Mouse (Mus musculus) midbrain, embryonic 10.5 days (tissue): ENCODE results near the gene Anapc13. TPM values are rescaled to one million over a fixed set of nuclear protein-coding genes. Genes with fewer than 3 reads are reported as not detected.

Experiments used
- DNase-seq: peaks from one replicate; pipeline ENCODE4 v3.0.0-alpha.2; 2017; ENCODE audit warnings: low spot score
- H3K27ac ChIP-seq: fragments of 300-500 bp; sonication (generic); replicated peaks from 2 replicates; pipeline ENCODE4 v1.5.1; 2016; ENCODE audit warnings: mild to moderate bottlenecking
- H3K27me3 ChIP-seq: fragments of 300-500 bp; sonication (generic); 2 replicates; pipeline ENCODE4 v1.6.1; 2016; ENCODE audit warnings: low read depth, mild to moderate bottlenecking; ENCODE audit not compliant: poor library complexity, severe bottlenecking
- H3K36me3 ChIP-seq: fragments of 300-500 bp; sonication (generic); 2 replicates; pipeline ENCODE4 v1.6.1; 2016; ENCODE audit warnings: mild to moderate bottlenecking, moderate library complexity
- H3K4me1 ChIP-seq: fragments of 300-500 bp; sonication (generic); 2 replicates; pipeline ENCODE4 v1.6.1; 2016
- H3K4me3 ChIP-seq: fragments of 300-500 bp; sonication (generic); 2 replicates; pipeline ENCODE4 v1.5.1; 2016; ENCODE audit warnings: mild to moderate bottlenecking, moderate library complexity
- H3K9me3 ChIP-seq: fragments of 300-500 bp; sonication (generic); replicated peaks from 2 replicates; pipeline ENCODE4 v1.6.1; 2016; ENCODE audit warnings: mild to moderate bottlenecking
- WGBS: fragments of 180-500 bp; shearing (Covaris S2); methylation state at CpG from one replicate; pipeline ENCODE4 v1.1.7; 2016; 5-methylcytosine and 5-hydroxymethylcytosine counted together
- polyA plus RNA-seq: library from polyadenylated mRNA; unstranded; fragments of >200 nt; fragmentation: Nextera tagmentation; extraction: Ambion mirVana; gene quantifications from 2 replicates; pipeline ENCODE4 v1.2.1, GENCODE M21; 2016

The Anapc13 gene
- polyA plus RNA-seq: 172 and 188 TPM in 2 replicates

DNA sequence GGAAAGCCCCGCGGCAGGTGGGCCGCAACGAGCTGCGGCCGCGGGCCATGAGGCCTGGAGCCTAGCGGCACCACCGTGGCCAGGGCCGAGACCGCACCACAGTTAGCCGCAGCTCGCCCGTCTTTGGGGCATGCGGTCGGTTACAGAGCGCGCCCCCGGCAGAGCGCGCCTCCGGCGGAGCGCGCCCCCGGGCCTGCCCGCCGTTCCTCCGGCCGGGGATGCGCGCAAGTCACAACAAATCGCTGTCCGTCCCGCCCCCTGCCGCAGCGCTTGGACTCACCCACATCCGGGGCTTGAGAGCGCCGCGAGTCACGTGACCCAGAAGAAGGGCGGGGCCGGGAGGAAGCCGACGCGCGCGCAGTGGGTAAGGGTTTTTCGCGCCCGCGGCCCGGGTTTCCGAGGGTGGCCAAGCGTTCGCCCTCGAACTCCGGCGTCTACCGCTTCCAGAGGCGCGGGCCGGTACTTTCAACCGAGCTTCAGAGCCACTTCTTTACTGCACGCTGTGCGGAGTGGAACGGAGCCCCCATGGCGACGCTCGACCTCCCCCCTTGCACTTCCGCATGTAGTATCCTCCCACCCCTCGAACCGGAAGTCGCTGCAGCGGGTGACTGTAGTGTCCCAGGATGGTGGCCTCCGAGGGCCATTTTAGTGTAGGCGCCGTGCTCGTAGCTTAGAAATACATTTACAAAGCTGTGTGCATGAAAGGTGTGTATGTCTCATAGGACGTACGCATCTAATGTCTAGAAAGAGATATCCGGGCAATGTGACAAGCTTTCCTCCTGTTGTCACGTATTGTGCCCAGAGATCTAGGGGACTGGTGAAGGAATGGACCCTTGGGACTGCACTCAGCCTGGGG lies at the start of gene Anapc13, which contains the start of gene Cep63:
Anapc13 (plus strand) TSS at position 314 of the 856 bp plus-strand sequence.
Cep63 (minus strand) TSS at position 552 of the 856 bp plus-strand sequence.
- Histone ChIP-seq H3K27me3 (no peaks in the 10 kb centered on the region), H3K4me1 (peaks cover 27% of the 10 kb centered on the region), H3K4me3 (peak within 1 kb of the TSS; percentile 86), H3K27ac (peak within 1 kb of the TSS; percentile 100), H3K36me3 (peaks cover 16% of the 10 kb centered on the region), H3K9me3 (no peaks in the 10 kb centered on the region)
- peak; percentile 98 for DNase-seq
- under 1% methylated on average over 73 of the region's 84 CpGs for WGBS

DNA sequence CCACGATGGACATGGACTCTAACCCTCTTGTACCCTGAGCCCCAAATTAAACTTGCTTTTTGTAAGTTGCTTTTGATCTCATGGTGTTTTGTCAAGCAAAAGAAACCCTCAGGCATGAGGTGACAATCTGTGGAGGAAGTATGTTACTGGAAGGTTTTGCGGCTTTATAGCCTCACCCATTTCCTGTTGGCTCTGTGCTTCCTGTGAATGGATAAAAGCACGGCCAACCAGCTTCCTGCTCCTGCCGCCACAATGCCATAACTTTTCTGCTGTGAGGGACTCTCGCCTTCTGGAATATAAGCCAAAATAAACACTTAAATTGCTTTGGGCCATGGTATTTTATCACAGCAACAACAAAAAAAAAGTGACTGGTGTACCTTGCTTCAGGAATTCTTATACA lies 48.6 kb upstream of the Anapc13 start:
- H3K4me1 ChIP-seq: peaks cover 13% of the 10 kb centered on the region
- H3K9me3 ChIP-seq: no peaks in the 10 kb centered on the region
- no peaks in the 10 kb centered on the region for H3K36me3 ChIP-seq
- no peak for DNase-seq
- no peak overlapping the region for H3K27ac ChIP-seq
- H3K4me3 ChIP-seq: no peak overlapping the region
- 85% methylated on average over 5 of the region's 5 CpGs for WGBS
- no peaks in the 10 kb centered on the region for H3K27me3 ChIP-seq

GRCm38 (mm10) chr9:102581921-102582469 lies 44.1 kb upstream of the Anapc13 start:
- 86% methylated on average over 12 of the region's 12 CpGs for WGBS
- H3K27ac ChIP-seq: no peak overlapping the region
- peaks cover 34% of the 10 kb centered on the region for H3K36me3 ChIP-seq
- H3K27me3 ChIP-seq: no peaks in the 10 kb centered on the region
- H3K9me3 ChIP-seq: no peaks in the 10 kb centered on the region
- no peak overlapping the region for H3K4me3 ChIP-seq
- no peak for DNase-seq
- H3K4me1 ChIP-seq: no peaks in the 10 kb centered on the region

GRCm38 (mm10) chr9:102587347-102587746 lies 38.7 kb upstream of the Anapc13 start:
- peaks cover 56% of the 10 kb centered on the region for H3K36me3 ChIP-seq

GRCm38 (mm10) chr9:102594667-102595393 lies 31.3 kb upstream of the Anapc13 start:
- Histone ChIP-seq H3K4me1 (peaks cover 18% of the 10 kb centered on the region), H3K27ac (peak overlapping the region; percentile 43; the same call in 1 of the 2 replicates), H3K4me3 (no peak overlapping the region), H3K9me3 (no peaks in the 10 kb centered on the region), H3K27me3 (no peaks in the 10 kb centered on the region), H3K36me3 (peaks cover 60% of the 10 kb centered on the region)
- DNase-seq: no peak
- WGBS: 47% methylated on average over 6 of the region's 6 CpGs

More at GRCm38 (mm10) chr9:102587347-102587746, 38.7 kb upstream of the Anapc13 start:
- WGBS: 89% methylated on average over 5 of the region's 5 CpGs
- no peak overlapping the region for H3K4me3 ChIP-seq
- no peak for DNase-seq
- H3K9me3 ChIP-seq: no peaks in the 10 kb centered on the region
- H3K27me3 ChIP-seq: no peaks in the 10 kb centered on the region
- no peak overlapping the region for H3K27ac ChIP-seq
- H3K4me1 ChIP-seq: no peaks in the 10 kb centered on the region

DNA sequence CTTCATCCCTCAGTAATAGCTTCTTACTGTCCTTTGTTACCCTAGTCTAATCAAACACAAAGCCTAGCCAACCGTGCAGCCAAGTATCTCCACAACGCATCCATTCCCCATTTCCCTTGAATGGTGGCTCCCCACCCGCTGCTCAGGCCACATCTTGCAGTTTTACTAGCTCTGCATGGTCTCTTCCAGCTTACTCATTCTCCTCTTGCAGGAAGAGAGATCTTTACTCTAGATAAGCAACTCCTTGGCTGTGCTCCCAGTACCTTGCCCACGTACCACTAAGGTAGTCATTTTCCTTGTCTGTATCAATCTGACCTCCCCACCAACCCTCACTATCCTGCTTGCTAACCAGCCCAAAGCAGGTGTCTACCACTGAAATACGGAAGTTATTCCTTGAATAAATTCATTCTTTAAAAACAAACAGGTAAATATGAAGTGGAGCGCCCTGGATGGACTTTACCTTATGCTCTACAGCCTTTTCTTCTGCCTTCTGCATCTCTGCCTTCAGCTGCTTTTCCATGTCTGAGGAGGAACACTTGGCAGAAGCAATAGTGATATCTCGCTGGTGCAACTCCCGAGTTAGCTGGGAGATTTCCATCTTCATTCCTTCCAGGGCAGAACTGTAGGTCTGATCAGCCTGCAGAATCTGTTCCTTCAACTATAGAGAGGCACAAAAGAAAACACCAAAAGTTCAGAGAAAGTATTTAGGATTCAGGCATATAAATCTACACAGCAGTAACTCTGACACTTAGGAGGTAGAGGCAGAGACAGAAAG lies 30.2 kb upstream of the Anapc13 start:
- WGBS: 75% methylated on average over 8 of the region's 8 CpGs
- peaks cover 60% of the 10 kb centered on the region for H3K36me3 ChIP-seq
- H3K4me1 ChIP-seq: peaks cover 18% of the 10 kb centered on the region
- H3K9me3 ChIP-seq: no peaks in the 10 kb centered on the region
- H3K27me3 ChIP-seq: no peaks in the 10 kb centered on the region
- H3K4me3 ChIP-seq: no peak overlapping the region
- no peak overlapping the region for H3K27ac ChIP-seq
- DNase-seq: no peak

DNA sequence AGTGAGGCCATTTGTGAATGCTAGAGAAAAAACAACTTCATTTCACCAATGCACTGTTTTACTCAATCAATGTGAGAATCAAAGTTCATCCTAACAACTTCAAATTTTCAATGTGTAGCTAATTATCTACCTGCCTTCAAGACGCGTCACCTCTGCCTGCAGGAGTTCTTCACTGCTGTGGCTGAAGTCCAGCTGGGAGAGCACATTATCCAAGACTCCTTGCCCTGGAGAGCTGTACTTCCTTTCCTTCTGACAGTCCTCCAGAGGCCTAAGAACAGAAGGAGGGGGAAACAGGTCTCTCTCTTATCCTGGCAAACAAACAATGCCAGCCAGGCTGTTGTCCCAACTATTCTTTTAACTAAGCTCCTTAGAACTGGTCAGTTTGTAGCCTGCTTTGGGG lies 24.9 kb upstream of the Anapc13 start:
- Histone ChIP-seq H3K36me3 (peaks cover 46% of the 10 kb centered on the region), H3K27ac (no peak overlapping the region), H3K4me1 (no peaks in the 10 kb centered on the region), H3K4me3 (no peak overlapping the region), H3K9me3 (no peaks in the 10 kb centered on the region), H3K27me3 (no peaks in the 10 kb centered on the region)
- 88% methylated on average over 2 of the region's 2 CpGs for WGBS
- DNase-seq: no peak

DNA sequence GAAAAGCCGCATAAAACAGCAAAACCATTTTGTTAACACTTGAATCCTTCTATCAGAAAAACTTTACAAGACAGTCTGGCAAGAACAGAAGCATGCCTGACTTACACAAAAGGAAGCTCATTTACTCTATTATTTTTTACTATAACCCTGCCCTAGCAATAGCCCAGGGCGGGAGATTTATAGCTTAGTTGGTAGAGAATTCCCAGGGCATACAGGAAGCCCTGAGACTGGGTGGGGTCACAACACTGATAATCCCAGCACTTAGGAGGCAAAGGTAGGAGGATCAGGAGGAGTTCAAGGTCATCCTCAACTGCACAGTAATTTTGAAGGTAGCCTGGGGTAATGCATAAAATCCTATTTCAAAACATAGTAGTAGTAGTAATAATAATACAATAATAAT lies 24.4 kb upstream of the Anapc13 start:
- H3K27ac ChIP-seq: no peak overlapping the region
- no peaks in the 10 kb centered on the region for H3K9me3 ChIP-seq
- peaks cover 45% of the 10 kb centered on the region for H3K36me3 ChIP-seq
- DNase-seq: no peak
- no peaks in the 10 kb centered on the region for H3K27me3 ChIP-seq
- H3K4me3 ChIP-seq: no peak overlapping the region
- no peaks in the 10 kb centered on the region for H3K4me1 ChIP-seq
- WGBS: 84% methylated on average over 2 of the region's 2 CpGs

- DNase-seq: no peak
- Histone ChIP-seq H3K4me1 (no peaks in the 10 kb centered on the region), H3K36me3 (peaks cover 48% of the 10 kb centered on the region), H3K27me3 (no peaks in the 10 kb centered on the region), H3K9me3 (no peaks in the 10 kb centered on the region), H3K4me3 (no peak overlapping the region), H3K27ac (no peak overlapping the region)
- whole genome bisulfite sequencing: 85% methylated on average over 6 of the region's 6 CpGs
Measured at GRCm38 (mm10) chr9:102605162-102605561, 20.9 kb upstream of the Anapc13 start.

- Histone ChIP-seq H3K27me3 (no peaks in the 10 kb centered on the region), H3K4me3 (no peak overlapping the region), H3K27ac (no peak overlapping the region), H3K9me3 (no peaks in the 10 kb centered on the region), H3K4me1 (no peaks in the 10 kb centered on the region), H3K36me3 (peaks cover 53% of the 10 kb centered on the region)
- DNase-seq: no peak
- WGBS: 68% methylated on average over 5 of the region's 5 CpGs
Measured at GRCm38 (mm10) chr9:102607471-102607870, 18.6 kb upstream of the Anapc13 start.

- DNase-seq: no peak
- Histone ChIP-seq H3K36me3 (peaks cover 64% of the 10 kb centered on the region), H3K27ac (no peak overlapping the region), H3K9me3 (no peaks in the 10 kb centered on the region), H3K4me1 (no peaks in the 10 kb centered on the region), H3K4me3 (no peak overlapping the region), H3K27me3 (no peaks in the 10 kb centered on the region)
- 92% methylated on average over 3 of the region's 3 CpGs for WGBS
Measured at GRCm38 (mm10) chr9:102609221-102609620, 16.9 kb upstream of the Anapc13 start.

DNA sequence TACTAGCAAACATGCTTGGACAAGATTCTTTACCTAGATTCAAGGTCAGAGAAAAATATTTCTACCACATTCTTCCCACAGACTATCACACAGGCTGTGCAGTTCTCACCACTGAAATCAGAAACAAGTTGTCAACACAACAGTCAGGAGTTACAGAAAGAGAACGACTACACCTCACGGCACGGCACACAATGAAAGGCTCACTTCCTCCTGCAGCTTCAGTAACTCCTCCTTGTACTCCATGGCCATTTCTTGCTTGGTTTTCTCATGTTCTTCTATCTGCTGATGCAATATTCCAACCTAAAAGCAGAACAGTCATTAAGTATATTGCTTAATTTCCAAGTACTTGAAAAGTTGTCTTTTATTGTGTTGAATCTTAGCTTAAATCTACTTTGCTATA lies 11.0 kb upstream of the Anapc13 start:
- peaks cover 81% of the 10 kb centered on the region for H3K36me3 ChIP-seq
- whole genome bisulfite sequencing: 90% methylated on average over 3 of the region's 3 CpGs
- no peaks in the 10 kb centered on the region for H3K27me3 ChIP-seq
- H3K9me3 ChIP-seq: no peaks in the 10 kb centered on the region
- no peaks in the 10 kb centered on the region for H3K4me1 ChIP-seq
- no peak for DNase-seq
- H3K27ac ChIP-seq: no peak overlapping the region
- no peak overlapping the region for H3K4me3 ChIP-seq
